Mouse (Mus musculus) megakaryocyte-erythroid progenitor cell, adult 5-6 weeks (primary cell): Measurements from ENCODE around the gene Ank2. TPM values are rescaled to one million over a fixed set of nuclear protein-coding genes. Genes with fewer than 3 reads are reported as not detected.

ENCODE experiments used
- ATAC-seq: replicated peaks from 2 replicates; pipeline ENCODE4 v1.8.0; 2016; ENCODE audit warnings: mild to moderate bottlenecking, inconsistent platforms; ENCODE audit not compliant: severe bottlenecking, poor library complexity, low FRiP score, low TSS enrichment
- total RNA-seq, 2 experiments: library from RNA; stranded (forward) in 1 of 2; stranded (reverse) in 1 of 2; fragments of 200-1000, 215-1000 nt in 1 of 2; fragments of >200 nt in 1 of 2; fragmentation: Nextera tagmentation in 1 of 2; gene quantifications; 2 replicates each; pipeline ENCODE4 v1.2.3; 2014 to 2017

Gene Ank2
- total RNA-seq, 2 experiments from 2014 or later, result 0.38 TPM; not detected in 1

GRCm38 (mm10) chr3:127316717-127317116, 182.4 kb downstream of the Ank2 start:
- ATAC-seq, result no peak

GRCm38 (mm10) chr3:127311521-127311920, 187.6 kb downstream of the Ank2 start:
- ATAC-seq, result no peak

- no peak for ATAC-seq
Observed at GRCm38 (mm10) chr3:127310079-127310478, 189.1 kb downstream of the Ank2 start.

GRCm38 (mm10) chr3:127303957-127304553, 195.1 kb downstream of the Ank2 start:
- no peak for ATAC-seq

GRCm38 (mm10) chr3:127303041-127303440, 196.1 kb downstream of the Ank2 start:
- no peak for ATAC-seq

GRCm38 (mm10) chr3:127300790-127301189, 198.4 kb downstream of the Ank2 start:
- ATAC-seq, result no peak

GRCm38 (mm10) chr3:127295921-127296320, 203.2 kb downstream of the Ank2 start:
- no peak for ATAC-seq

- ATAC-seq, result no peak
Observed at GRCm38 (mm10) chr3:127294610-127295349, 204.4 kb downstream of the Ank2 start.

GRCm38 (mm10) chr3:127294079-127294478, 205.1 kb downstream of the Ank2 start:
- ATAC-seq, result no peak

- no peak for ATAC-seq
Observed at GRCm38 (mm10) chr3:127293479-127293874, 205.7 kb downstream of the Ank2 start.

GRCm38 (mm10) chr3:127292864-127293478, 206.2 kb downstream of the Ank2 start:
- ATAC-seq, result no peak

GRCm38 (mm10) chr3:127282277-127282676, 216.9 kb downstream of the Ank2 start:
- no peak for ATAC-seq

- no peak for ATAC-seq
Observed at GRCm38 (mm10) chr3:127281390-127281789, 217.8 kb downstream of the Ank2 start.

GRCm38 (mm10) chr3:127280376-127280775, 218.8 kb downstream of the Ank2 start:
- ATAC-seq, result no peak

GRCm38 (mm10) chr3:127275953-127276352, 223.2 kb downstream of the Ank2 start:
- no peak for ATAC-seq

- no peak for ATAC-seq
Observed at GRCm38 (mm10) chr3:127272801-127273200, 226.3 kb downstream of the Ank2 start.

- ATAC-seq, result no peak
Observed at GRCm38 (mm10) chr3:127269616-127270015, 229.5 kb downstream of the Ank2 start.

- no peak for ATAC-seq
Observed at GRCm38 (mm10) chr3:127267846-127268245, 231.3 kb downstream of the Ank2 start.

GRCm38 (mm10) chr3:127265732-127266131, 233.4 kb downstream of the Ank2 start:
- ATAC-seq, result no peak

GRCm38 (mm10) chr3:127265182-127265581, 234.0 kb downstream of the Ank2 start:
- ATAC-seq, result no peak

- ATAC-seq, result no peak
Observed at GRCm38 (mm10) chr3:127260786-127261166, 238.4 kb downstream of the Ank2 start.
